Mouse (Mus musculus): ENCODE measurements around the gene Tulp3. TPM values are rescaled to one million over a fixed set of nuclear protein-coding genes. Genes with fewer than 3 reads are reported as not detected.
A peak's percentile ranks its signal among the peaks of the same experiment; 100 is the strongest.
"Not testable (repeated sequence)": the region's sequence is repeated elsewhere in the genome, so short reads cannot be mapped to it uniquely, and the experiment has no call there.

Gene Tulp3
- polyA plus RNA-seq, 1 experiment, result 5.4 TPM

DNA sequence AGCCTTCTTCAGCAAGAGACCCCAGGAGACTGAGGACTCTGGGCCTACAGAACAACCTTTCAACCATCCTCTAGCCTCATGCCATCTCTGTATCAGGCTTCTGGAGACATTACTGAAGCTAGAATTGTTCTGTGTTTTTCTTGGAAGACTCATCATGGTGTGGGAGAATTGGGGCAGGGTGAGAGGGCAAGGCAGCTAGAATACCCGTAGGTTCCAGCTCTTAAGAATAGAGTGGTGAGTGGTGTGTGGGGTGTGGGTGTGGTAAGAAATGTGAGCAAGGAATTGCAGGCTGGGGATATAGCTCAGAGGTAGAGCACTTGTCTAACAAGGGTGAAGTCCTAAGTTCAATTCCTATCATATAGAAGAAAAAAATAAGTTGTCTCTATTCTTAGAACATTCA, 29.4 kb upstream of the Tulp3 start:
- Histone ChIP-seq H3K27me3 (ENCODE audit: control insufficient read depth, insufficient read depth, low read length) (no peaks in the 10 kb centered on the region), H3K4me3 (ENCODE audit: control insufficient read depth, low read depth, low read length) (no peak overlapping the region), H3K27ac (ENCODE audit: control insufficient read depth, insufficient read depth, low read depth, low read length) (no peak overlapping the region), H3K36me3 (ENCODE audit: control insufficient read depth, insufficient read depth, low read length) (no peaks in the 10 kb centered on the region), H3K4me1 (ENCODE audit: control insufficient read depth, insufficient read depth, low read length) (no peaks in the 10 kb centered on the region)
- no peak for TF ChIP-seq CTCF (IDR thresholded peaks at IDR 0.05; ENCODE audit: control insufficient read depth, insufficient read depth, insufficient replicate concordance, low read depth, low read length)
- TF ChIP-seq POLR2A (IDR thresholded peaks at IDR 0.05; ENCODE audit: control insufficient read depth, low read depth, low read length), result no peak

DNA sequence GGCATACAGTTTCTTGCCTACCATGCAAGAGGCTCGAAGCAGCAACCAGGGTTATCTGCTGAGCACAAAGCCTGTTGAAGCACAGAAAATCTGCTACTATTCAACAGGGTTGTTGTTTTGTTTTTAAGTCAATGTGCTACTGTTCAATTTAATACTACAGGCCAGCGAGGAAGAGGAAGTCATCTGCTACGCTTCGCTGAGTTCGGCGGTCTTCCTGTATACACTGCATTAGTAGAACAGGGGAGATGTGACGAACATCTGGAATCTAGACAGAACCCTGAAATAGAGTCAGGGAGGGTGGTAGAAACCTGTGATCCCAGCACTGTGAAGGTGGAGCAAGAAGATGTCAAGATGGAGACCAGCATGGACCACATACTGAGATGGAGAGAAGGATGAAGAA, 28.1 kb upstream of the Tulp3 start:
- no peak overlapping the region for H3K27ac ChIP-seq (ENCODE audit: control insufficient read depth, insufficient read depth, low read depth, low read length)
- no peak for TF ChIP-seq POLR2A (IDR thresholded peaks at IDR 0.05; ENCODE audit: control insufficient read depth, low read depth, low read length)
- TF ChIP-seq CTCF (IDR thresholded peaks at IDR 0.05; ENCODE audit: control insufficient read depth, insufficient read depth, insufficient replicate concordance, low read depth, low read length), result no peak
- no peak overlapping the region for H3K4me3 ChIP-seq (ENCODE audit: control insufficient read depth, low read depth, low read length)
- no peaks in the 10 kb centered on the region for H3K36me3 ChIP-seq (ENCODE audit: control insufficient read depth, insufficient read depth, low read length)
- H3K4me1 ChIP-seq (ENCODE audit: control insufficient read depth, insufficient read depth, low read length), result peaks cover 2% of the 10 kb centered on the region; the same call in 1 of the 2 replicates
- H3K27me3 ChIP-seq (ENCODE audit: control insufficient read depth, insufficient read depth, low read length), result no peaks in the 10 kb centered on the region

DNA sequence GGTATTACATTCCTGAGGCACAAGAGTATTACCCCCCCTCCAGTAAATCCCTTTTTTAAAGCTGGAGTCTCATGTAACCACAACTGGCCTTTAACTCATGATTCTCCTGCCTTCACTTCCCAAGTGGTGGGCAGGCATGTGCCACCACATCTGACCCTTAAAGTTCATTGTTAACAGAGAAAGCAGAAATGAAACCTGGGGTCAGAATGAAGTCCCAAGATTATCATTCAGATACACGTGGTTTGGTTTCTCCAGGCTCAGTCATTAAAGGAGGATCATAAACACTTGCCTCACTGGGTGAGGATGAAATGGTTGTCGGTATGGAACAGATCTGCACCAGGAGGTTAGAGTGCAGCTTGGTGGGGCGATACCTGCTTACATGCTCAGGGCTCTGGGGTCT, 25.6 kb upstream of the Tulp3 start:
- no peaks in the 10 kb centered on the region for H3K27me3 ChIP-seq (ENCODE audit: control insufficient read depth, insufficient read depth, low read length)
- H3K36me3 ChIP-seq (ENCODE audit: control insufficient read depth, insufficient read depth, low read length), result no peaks in the 10 kb centered on the region
- TF ChIP-seq POLR2A (IDR thresholded peaks at IDR 0.05; ENCODE audit: control insufficient read depth, low read depth, low read length), result no peak
- H3K27ac ChIP-seq (ENCODE audit: control insufficient read depth, insufficient read depth, low read depth, low read length), result no peak overlapping the region
- H3K4me3 ChIP-seq (ENCODE audit: control insufficient read depth, low read depth, low read length), result no peak overlapping the region
- H3K4me1 ChIP-seq (ENCODE audit: control insufficient read depth, insufficient read depth, low read length), result peaks cover 2% of the 10 kb centered on the region; the same call in 1 of the 2 replicates

DNA sequence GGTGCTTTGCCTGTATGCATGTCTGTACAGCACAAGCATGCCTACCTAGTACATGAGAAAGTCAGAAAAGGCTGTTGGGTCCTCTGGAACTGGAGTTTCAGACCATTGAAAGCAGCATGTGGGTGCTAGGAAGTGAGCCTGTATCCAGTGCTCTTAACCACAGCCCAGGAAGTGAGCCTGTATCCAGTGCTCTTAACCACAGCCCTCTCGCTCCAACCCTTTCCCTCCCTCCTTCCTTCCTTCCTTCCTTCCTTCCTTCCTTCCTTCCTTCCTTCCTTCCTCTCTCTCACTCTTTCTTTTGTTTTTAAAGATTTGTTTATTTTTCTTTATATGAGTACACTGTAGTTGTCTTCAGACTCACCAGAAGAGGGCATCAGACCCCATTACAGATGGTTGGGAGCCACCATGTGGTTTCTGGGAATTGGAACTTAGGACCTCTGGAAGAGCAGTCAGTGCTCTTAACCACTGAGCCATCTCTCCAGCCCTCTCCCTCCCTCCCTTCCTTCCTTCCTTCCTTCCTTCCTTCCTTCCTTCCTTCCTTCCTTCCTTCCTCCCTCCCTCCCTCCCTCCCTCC, 25.0 kb upstream of the Tulp3 start:
- H3K27ac ChIP-seq (ENCODE audit: control insufficient read depth, insufficient read depth, low read depth, low read length); H3K36me3 ChIP-seq (ENCODE audit: control insufficient read depth, insufficient read depth, low read length); H3K27me3 ChIP-seq (ENCODE audit: control insufficient read depth, insufficient read depth, low read length); H3K4me1 ChIP-seq (ENCODE audit: control insufficient read depth, insufficient read depth, low read length); H3K4me3 ChIP-seq (ENCODE audit: control insufficient read depth, low read depth, low read length): not testable (repeated sequence)

- no peaks in the 10 kb centered on the region for H3K36me3 ChIP-seq (ENCODE audit: control insufficient read depth, insufficient read depth, low read length)
- H3K4me3 ChIP-seq (ENCODE audit: control insufficient read depth, low read depth, low read length), result no peak overlapping the region; the same call in 1 of the 2 replicates
- H3K27ac ChIP-seq (ENCODE audit: control insufficient read depth, insufficient read depth, low read depth, low read length), result no peak overlapping the region
- H3K4me1 ChIP-seq (ENCODE audit: control insufficient read depth, insufficient read depth, low read length), result peaks cover 2% of the 10 kb centered on the region; the same call in 1 of the 2 replicates
- no peaks in the 10 kb centered on the region for H3K27me3 ChIP-seq (ENCODE audit: control insufficient read depth, insufficient read depth, low read length)
- TF ChIP-seq POLR2A (IDR thresholded peaks at IDR 0.05; ENCODE audit: control insufficient read depth, low read depth, low read length), result no peak
- no peak for TF ChIP-seq CTCF (IDR thresholded peaks at IDR 0.05; ENCODE audit: control insufficient read depth, insufficient read depth, insufficient replicate concordance, low read depth, low read length)
Measured at GRCm38 (mm10) chr6:128379636-128380035, 24.0 kb upstream of the Tulp3 start.

GRCm38 (mm10) chr6:128376371-128377085, 20.9 kb upstream of the Tulp3 start:
- Histone ChIP-seq H3K27ac (ENCODE audit: control insufficient read depth, insufficient read depth, low read depth, low read length) (no peak overlapping the region), H3K27me3 (ENCODE audit: control insufficient read depth, insufficient read depth, low read length) (no peaks in the 10 kb centered on the region), H3K4me1 (ENCODE audit: control insufficient read depth, insufficient read depth, low read length) (peaks cover 2% of the 10 kb centered on the region; the same call in 1 of the 2 replicates), H3K4me3 (ENCODE audit: control insufficient read depth, low read depth, low read length) (peak overlapping the region; percentile 58), H3K36me3 (ENCODE audit: control insufficient read depth, insufficient read depth, low read length) (no peaks in the 10 kb centered on the region)
- no peak for TF ChIP-seq CTCF (IDR thresholded peaks at IDR 0.05; ENCODE audit: control insufficient read depth, insufficient read depth, insufficient replicate concordance, low read depth, low read length)
- no peak for TF ChIP-seq POLR2A (IDR thresholded peaks at IDR 0.05; ENCODE audit: control insufficient read depth, low read depth, low read length)

DNA sequence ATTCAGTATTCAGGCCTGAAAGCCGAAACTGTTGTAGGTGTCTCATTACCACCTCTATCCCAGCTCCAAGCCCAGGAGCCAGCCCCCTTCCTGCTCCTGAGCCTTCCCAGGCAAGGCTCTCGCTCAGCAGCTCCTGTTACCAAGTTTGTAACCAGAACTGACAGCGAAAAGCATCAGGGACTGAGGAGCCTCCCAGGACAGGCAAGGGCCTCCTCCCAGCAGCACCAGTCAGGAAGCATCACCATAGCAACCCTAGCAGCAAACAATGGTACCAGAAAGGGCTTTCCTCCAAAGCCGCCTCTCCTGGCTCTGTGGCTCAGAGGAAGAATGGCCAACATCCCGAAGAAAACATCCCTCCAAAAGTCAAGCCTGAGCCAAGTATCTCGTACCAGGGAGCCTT, 19.5 kb upstream of the Tulp3 start, which contains the start of the genes Tex52 and Gm44596:
TSS of gene Tex52 (plus strand) at position 265 of the 400 bp plus-strand sequence.
TSS of gene Gm44596 (plus strand) at position 312 of the 400 bp plus-strand sequence.
- TF ChIP-seq CTCF (IDR thresholded peaks at IDR 0.05; ENCODE audit: control insufficient read depth, insufficient read depth, insufficient replicate concordance, low read depth, low read length) (no peak), POLR2A (IDR thresholded peaks at IDR 0.05; ENCODE audit: control insufficient read depth, low read depth, low read length) (0 out of 2 replicates have a peak, but pooled peaks have one; percentile 12)
- Histone ChIP-seq H3K4me3 (ENCODE audit: control insufficient read depth, low read depth, low read length) (peak within 1 kb of the TSS; percentile 69), H3K36me3 (ENCODE audit: control insufficient read depth, insufficient read depth, low read length) (no peaks in the 10 kb centered on the region; the same call in 1 of the 2 replicates), H3K4me1 (ENCODE audit: control insufficient read depth, insufficient read depth, low read length) (peaks cover 2% of the 10 kb centered on the region; the same call in 1 of the 2 replicates), H3K27me3 (ENCODE audit: control insufficient read depth, insufficient read depth, low read length) (no peaks in the 10 kb centered on the region), H3K27ac (ENCODE audit: control insufficient read depth, insufficient read depth, low read depth, low read length) (peak within 1 kb of the TSS; percentile 51)

Data from testis, adult 2 months (tissue).